Mouse (Mus musculus): ENCODE measurements around the gene Snrpd2. TPM values are rescaled to one million over a fixed set of nuclear protein-coding genes. Genes with fewer than 3 reads are reported as not detected.
A peak's percentile ranks its signal among the peaks of the same experiment; 100 is the strongest.

The Snrpd2 gene
- polyA plus RNA-seq, 1 experiment from 2014 or later: 139 TPM

GRCm38 (mm10) chr7:19180862-19181429 is 31.4 kb downstream of the Snrpd2 start:
- Histone ChIP-seq H3K36me3 (peaks cover 8% of the 10 kb centered on the region; the same call in 1 of the 2 replicates), H3K4me1 (peaks cover 52% of the 10 kb centered on the region), H3K9ac (replicated peaks) (peak overlapping the region; percentile 45), H3K4me3 (peak overlapping the region; percentile 43), H3K27ac (replicated peaks) (no peak overlapping the region), H3K9me3 (no peaks in the 10 kb centered on the region), H3K4me2 (replicated peaks) (peak overlapping the region; percentile 54), H3K27me3 (peaks cover 57% of the 10 kb centered on the region)
- 1% methylated on average over 26 of the region's 27 CpGs for WGBS
- no peak for ATAC-seq (ENCODE audit: low FRiP score, low read depth)

- Histone ChIP-seq H3K4me3 (no peak overlapping the region), H3K27me3 (peaks cover 24% of the 10 kb centered on the region), H3K4me1 (peaks cover 35% of the 10 kb centered on the region), H3K36me3 (peaks cover 29% of the 10 kb centered on the region; the same call in 1 of the 2 replicates), H3K4me2 (replicated peaks) (no peak overlapping the region), H3K27ac (replicated peaks) (peak overlapping the region; percentile 35; the same call in 1 of the 2 replicates), H3K9me3 (no peaks in the 10 kb centered on the region), H3K9ac (replicated peaks) (no peak overlapping the region)
- ATAC-seq (ENCODE audit: low FRiP score, low read depth): no peak
- 84% methylated on average over 2 of the region's 2 CpGs for WGBS
Measured at GRCm38 (mm10) chr7:19184250-19184649, 34.7 kb downstream of the Snrpd2 start.

GRCm38 (mm10) chr7:19184758-19185157 is 35.2 kb downstream of the Snrpd2 start:
- ATAC-seq (ENCODE audit: low FRiP score, low read depth): no peak
- Histone ChIP-seq H3K27me3 (peaks cover 19% of the 10 kb centered on the region), H3K27ac (replicated peaks) (peak overlapping the region; percentile 35; the same call in 1 of the 2 replicates), H3K9ac (replicated peaks) (no peak overlapping the region), H3K9me3 (no peaks in the 10 kb centered on the region), H3K4me1 (peaks cover 30% of the 10 kb centered on the region), H3K4me3 (no peak overlapping the region), H3K4me2 (replicated peaks) (no peak overlapping the region), H3K36me3 (peaks cover 30% of the 10 kb centered on the region)
- WGBS: 75% methylated on average over 6 of the region's 6 CpGs

- no peak overlapping the region for H3K9ac ChIP-seq (replicated peaks)
- H3K4me2 ChIP-seq (replicated peaks): no peak overlapping the region
- H3K36me3 ChIP-seq: peaks cover 69% of the 10 kb centered on the region
- no peaks in the 10 kb centered on the region for H3K9me3 ChIP-seq
- H3K4me1 ChIP-seq: no peaks in the 10 kb centered on the region
- no peak overlapping the region for H3K4me3 ChIP-seq
- WGBS: 100% methylated on average over 4 of the region's 4 CpGs
- H3K27me3 ChIP-seq: no peaks in the 10 kb centered on the region
- no peak overlapping the region for H3K27ac ChIP-seq (replicated peaks)
- no peak for ATAC-seq (ENCODE audit: low FRiP score, low read depth)
Measured at GRCm38 (mm10) chr7:19194676-19195075, 45.2 kb downstream of the Snrpd2 start.

GRCm38 (mm10) chr7:19196676-19197075 is 47.2 kb downstream of the Snrpd2 start:
- no peak for ATAC-seq (ENCODE audit: low FRiP score, low read depth)
- Histone ChIP-seq H3K4me1 (no peaks in the 10 kb centered on the region), H3K27ac (replicated peaks) (no peak overlapping the region), H3K9me3 (no peaks in the 10 kb centered on the region), H3K4me3 (no peak overlapping the region), H3K4me2 (replicated peaks) (no peak overlapping the region), H3K27me3 (no peaks in the 10 kb centered on the region), H3K9ac (replicated peaks) (no peak overlapping the region), H3K36me3 (peaks cover 62% of the 10 kb centered on the region)
- 68% methylated on average over 6 of the region's 6 CpGs for WGBS

- ATAC-seq (ENCODE audit: low FRiP score, low read depth): no peak
- WGBS: 32% methylated on average over 2 of the region's 2 CpGs
- Histone ChIP-seq H3K4me1 (no peaks in the 10 kb centered on the region), H3K27ac (replicated peaks) (no peak overlapping the region), H3K4me2 (replicated peaks) (no peak overlapping the region), H3K36me3 (peaks cover 52% of the 10 kb centered on the region), H3K9ac (replicated peaks) (no peak overlapping the region), H3K4me3 (no peak overlapping the region), H3K27me3 (no peaks in the 10 kb centered on the region), H3K9me3 (no peaks in the 10 kb centered on the region)
Measured at GRCm38 (mm10) chr7:19197985-19198384, 48.5 kb downstream of the Snrpd2 start.

GRCm38 (mm10) chr7:19201660-19202059 is 52.1 kb downstream of the Snrpd2 start:
- ATAC-seq (ENCODE audit: low FRiP score, low read depth): no peak
- Histone ChIP-seq H3K4me2 (replicated peaks) (no peak overlapping the region), H3K27me3 (no peaks in the 10 kb centered on the region), H3K36me3 (peaks cover 45% of the 10 kb centered on the region), H3K9ac (replicated peaks) (no peak overlapping the region), H3K4me1 (no peaks in the 10 kb centered on the region), H3K27ac (replicated peaks) (no peak overlapping the region), H3K4me3 (no peak overlapping the region), H3K9me3 (no peaks in the 10 kb centered on the region)
- WGBS: 68% methylated on average over 15 of the region's 15 CpGs

- ATAC-seq (ENCODE audit: low FRiP score, low read depth): no peak
- 59% methylated on average over 15 of the region's 15 CpGs for WGBS
- H3K4me3 ChIP-seq: no peak overlapping the region
- no peak overlapping the region for H3K4me2 ChIP-seq (replicated peaks)
- no peaks in the 10 kb centered on the region for H3K4me1 ChIP-seq
- peaks cover 39% of the 10 kb centered on the region for H3K36me3 ChIP-seq
- H3K9me3 ChIP-seq: no peaks in the 10 kb centered on the region
- H3K9ac ChIP-seq (replicated peaks): no peak overlapping the region
- H3K27me3 ChIP-seq: no peaks in the 10 kb centered on the region
- H3K27ac ChIP-seq (replicated peaks): no peak overlapping the region
Measured at GRCm38 (mm10) chr7:19202065-19202850, 52.7 kb downstream of the Snrpd2 start.

MicroRNAs encoded within 50 kb of the gene (microRNA counts, 519-probe panel; counts per million panel counts)
- microRNA mmu-miR-330: not detected

Small RNA genes within 50 kb of the gene (microRNA-seq; reads per million reads assigned to microRNA genes)
- 612 reads per million, percentile 73 among the genes with 10 or more reads in this experiment for gene Mir330

Other genes with a start within 250 kb of the Snrpd2 start
- gene Ccdc61, start 239.3 kb upstream of the Snrpd2 start, polyA plus RNA-seq (2016; fragmentation: Nextera tagmentation; extraction: Ambion mirVana): 34.7 and 38.7 TPM in 2 replicates
- gene Nova2, start 223.8 kb upstream of the Snrpd2 start, polyA plus RNA-seq (2016; fragmentation: Nextera tagmentation; extraction: Ambion mirVana): 12.0 and 13.5 TPM in 2 replicates
- 0.20 and 0.33 TPM in 2 replicates for gene Nanos2, start 162.3 kb upstream of the Snrpd2 start, polyA plus RNA-seq (2016; fragmentation: Nextera tagmentation; extraction: Ambion mirVana)
- 5.3 and 6.1 TPM in 2 replicates for gene Mypop, start 158.5 kb upstream of the Snrpd2 start, polyA plus RNA-seq (2016; fragmentation: Nextera tagmentation; extraction: Ambion mirVana)
- gene Irf2bp1, start 145.7 kb upstream of the Snrpd2 start, polyA plus RNA-seq (2016; fragmentation: Nextera tagmentation; extraction: Ambion mirVana): 41.6 and 43.1 TPM in 2 replicates
- 0.09 and 0.10 TPM in 2 replicates for gene Foxa3, start 126.2 kb upstream of the Snrpd2 start, polyA plus RNA-seq (2016; fragmentation: Nextera tagmentation; extraction: Ambion mirVana)
- gene Sympk, start 125.3 kb upstream of the Snrpd2 start, polyA plus RNA-seq (2016; fragmentation: Nextera tagmentation; extraction: Ambion mirVana): 51.5 and 53.5 TPM in 2 replicates
- not detected in 2 replicates for gene Rsph6a, start 95.0 kb upstream of the Snrpd2 start, polyA plus RNA-seq (2016; fragmentation: Nextera tagmentation; extraction: Ambion mirVana)
- gene Dmwd, start 73.5 kb upstream of the Snrpd2 start, polyA plus RNA-seq (2016; fragmentation: Nextera tagmentation; extraction: Ambion mirVana): 20.8 and 21.0 TPM in 2 replicates
- gene Dmpk, start 65.9 kb upstream of the Snrpd2 start, polyA plus RNA-seq (2016; fragmentation: Nextera tagmentation; extraction: Ambion mirVana): 11.2 and 11.7 TPM in 2 replicates
- gene Six5, start 55.1 kb upstream of the Snrpd2 start, polyA plus RNA-seq (2016; fragmentation: Nextera tagmentation; extraction: Ambion mirVana): 7.4 and 7.9 TPM in 2 replicates
- gene Gm4969, start 31.4 kb upstream of the Snrpd2 start, polyA plus RNA-seq (2016; fragmentation: Nextera tagmentation; extraction: Ambion mirVana): 1.1 and 1.3 TPM in 2 replicates
- 20.6 and 21.9 TPM in 2 replicates for gene Fbxo46, start 29.9 kb upstream of the Snrpd2 start, polyA plus RNA-seq (2016; fragmentation: Nextera tagmentation; extraction: Ambion mirVana)
- gene Qpctl, start 431 bp upstream of the Snrpd2 start, polyA plus RNA-seq (2016; fragmentation: Nextera tagmentation; extraction: Ambion mirVana): 21.0 and 22.0 TPM in 2 replicates
- 2.1 and 3.4 TPM in 2 replicates for gene Gipr, start 16.4 kb downstream of the Snrpd2 start, polyA plus RNA-seq (2016; fragmentation: Nextera tagmentation; extraction: Ambion mirVana)
- gene Eml2, start 26.7 kb downstream of the Snrpd2 start, polyA plus RNA-seq (2016; fragmentation: Nextera tagmentation; extraction: Ambion mirVana): 5.4 and 6.0 TPM in 2 replicates
- 1.6 and 2.0 TPM in 2 replicates for gene Gpr4, start 62.8 kb downstream of the Snrpd2 start, polyA plus RNA-seq (2016; fragmentation: Nextera tagmentation; extraction: Ambion mirVana)
- gene Opa3, start 78.6 kb downstream of the Snrpd2 start, polyA plus RNA-seq (2016; fragmentation: Nextera tagmentation; extraction: Ambion mirVana): 41.8 and 43.7 TPM in 2 replicates
- gene Vasp, start 122.1 kb downstream of the Snrpd2 start, polyA plus RNA-seq (2016; fragmentation: Nextera tagmentation; extraction: Ambion mirVana): 44.9 and 47.1 TPM in 2 replicates
- 0.20 and 0.32 TPM in 2 replicates for gene Ppm1n, start 130.3 kb downstream of the Snrpd2 start, polyA plus RNA-seq (2016; fragmentation: Nextera tagmentation; extraction: Ambion mirVana)
- gene Rtn2, start 132.9 kb downstream of the Snrpd2 start, polyA plus RNA-seq (2016; fragmentation: Nextera tagmentation; extraction: Ambion mirVana): 74.6 and 79.7 TPM in 2 replicates
- 0.20 TPM in 1 of 2 replicates, not detected in the other for gene Fosb, start 160.3 kb downstream of the Snrpd2 start, polyA plus RNA-seq (2016; fragmentation: Nextera tagmentation; extraction: Ambion mirVana)
- gene Ercc1, start 195.1 kb downstream of the Snrpd2 start, polyA plus RNA-seq (2016; fragmentation: Nextera tagmentation; extraction: Ambion mirVana): 103 and 114 TPM in 2 replicates
- 19.1 and 20.6 TPM in 2 replicates for gene Cd3eap, start 209.8 kb downstream of the Snrpd2 start, polyA plus RNA-seq (2016; fragmentation: Nextera tagmentation; extraction: Ambion mirVana)
- gene Ppp1r13l, start 210.0 kb downstream of the Snrpd2 start, polyA plus RNA-seq (2016; fragmentation: Nextera tagmentation; extraction: Ambion mirVana): 3.6 and 4.1 TPM in 2 replicates
- 27.5 and 30.3 TPM in 2 replicates for gene Ercc2, start 232.3 kb downstream of the Snrpd2 start, polyA plus RNA-seq (2016; fragmentation: Nextera tagmentation; extraction: Ambion mirVana)

Measured in midbrain, embryonic 12.5 days (tissue).